Mouse (Mus musculus) neural tube, embryonic 12.5 days (tissue): ENCODE data around the gene Ptpru. TPM values are rescaled to one million over a fixed set of nuclear protein-coding genes. Genes with fewer than 3 reads are reported as not detected.

Experiments used
- ATAC-seq: fragments of 200-750 bp; cut with Nextera tagmentation; 2 replicates; pipeline ENCODE4 v1.8.0; 2017; ENCODE audit warnings: low read depth, mild to moderate bottlenecking, moderate TSS enrichment, moderate library complexity; ENCODE audit not compliant: low FRiP score
- H3K27ac ChIP-seq: fragments of 300-500 bp; sonication (generic); 2 replicates; pipeline ENCODE4 v1.5.1; 2016
- H3K27me3 ChIP-seq: fragments of 300-500 bp; sonication (generic); replicated peaks from 2 replicates; pipeline ENCODE4 v1.6.1; 2016; ENCODE audit warnings: mild to moderate bottlenecking
- H3K36me3 ChIP-seq: fragments of 300-500 bp; sonication (generic); 2 replicates; pipeline ENCODE4 v1.6.1; 2016; ENCODE audit warnings: mild to moderate bottlenecking
- H3K4me1 ChIP-seq: fragments of 300-500 bp; sonication (generic); 2 replicates; pipeline ENCODE4 v1.6.1; 2016
- H3K4me2 ChIP-seq: fragments of 300-500 bp; sonication (generic); replicated peaks from 2 replicates; pipeline ENCODE4 v1.6.1; 2016; ENCODE audit warnings: mild to moderate bottlenecking
- H3K4me3 ChIP-seq: fragments of 300-500 bp; sonication (generic); 2 replicates; pipeline ENCODE4 v1.5.1; 2016
- H3K9ac ChIP-seq: fragments of 300-500 bp; sonication (generic); 2 replicates; pipeline ENCODE4 v1.6.1; 2016; ENCODE audit warnings: mild to moderate bottlenecking
- H3K9me3 ChIP-seq: fragments of 300-500 bp; sonication (generic); 2 replicates; pipeline ENCODE4 v1.6.1; 2016; ENCODE audit warnings: mild to moderate bottlenecking
- WGBS: fragments of 180-500 bp; shearing (Covaris S2); methylation state at CpG from one replicate; pipeline ENCODE4 v1.1.7; 2016; 5-methylcytosine and 5-hydroxymethylcytosine counted together
- polyA plus RNA-seq: library from polyadenylated mRNA; unstranded; fragments of >200 nt; fragmentation: Nextera tagmentation; extraction: Ambion mirVana; gene quantifications from 2 replicates; pipeline ENCODE4 v1.2.1, GENCODE M21; 2016

Ptpru gene
- 8.7 and 9.6 TPM in 2 replicates for polyA plus RNA-seq

DNA sequence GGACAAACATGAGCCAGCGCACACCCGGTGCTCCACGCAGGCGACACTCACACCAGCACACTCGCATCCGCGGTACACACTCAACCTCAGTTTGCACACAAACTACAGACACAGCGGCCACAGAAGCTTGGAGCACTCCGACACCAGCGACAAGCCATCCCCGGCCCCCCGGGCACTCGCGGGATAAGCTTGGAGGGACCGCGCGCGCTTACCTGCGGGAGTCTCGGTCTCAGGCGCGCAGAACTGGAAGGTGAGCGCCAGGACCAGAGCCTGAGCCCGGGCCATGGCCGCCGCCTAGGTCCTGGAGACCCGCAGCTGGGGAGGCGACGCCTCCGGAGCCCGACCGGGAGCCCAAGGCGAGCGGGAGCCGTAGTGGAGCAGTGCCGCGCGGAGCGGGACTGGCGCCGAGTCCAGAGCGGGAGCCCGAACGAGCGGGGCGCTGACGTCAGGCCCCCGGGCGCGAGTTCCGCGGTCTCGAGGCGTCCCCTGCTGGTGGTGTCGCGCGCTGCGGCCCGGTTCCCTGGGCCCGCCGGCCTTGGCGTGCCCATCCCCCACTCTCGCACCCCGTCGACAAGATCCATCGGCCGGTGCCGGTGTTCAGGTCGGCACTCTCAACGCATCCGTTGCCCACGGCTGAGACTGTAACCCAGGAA lies at the start of gene Ptpru:
Gene Ptpru (minus strand): TSS at position 417 of the 653 bp plus-strand sequence.
- under 1% methylated on average over 72 of the region's 72 CpGs for WGBS
- Histone ChIP-seq H3K27me3 (peaks cover 40% of the 10 kb centered on the region), H3K4me2 (peak within 1 kb of the TSS; percentile 98), H3K4me3 (peak within 1 kb of the TSS; percentile 58), H3K9ac (peak within 1 kb of the TSS; percentile 70), H3K9me3 (no peaks in the 10 kb centered on the region), H3K36me3 (no peaks in the 10 kb centered on the region), H3K27ac (no peak within 1 kb of the TSS), H3K4me1 (peaks cover 27% of the 10 kb centered on the region)
- ATAC-seq: peak; percentile 62; the same call in 1 of the 2 replicates

DNA sequence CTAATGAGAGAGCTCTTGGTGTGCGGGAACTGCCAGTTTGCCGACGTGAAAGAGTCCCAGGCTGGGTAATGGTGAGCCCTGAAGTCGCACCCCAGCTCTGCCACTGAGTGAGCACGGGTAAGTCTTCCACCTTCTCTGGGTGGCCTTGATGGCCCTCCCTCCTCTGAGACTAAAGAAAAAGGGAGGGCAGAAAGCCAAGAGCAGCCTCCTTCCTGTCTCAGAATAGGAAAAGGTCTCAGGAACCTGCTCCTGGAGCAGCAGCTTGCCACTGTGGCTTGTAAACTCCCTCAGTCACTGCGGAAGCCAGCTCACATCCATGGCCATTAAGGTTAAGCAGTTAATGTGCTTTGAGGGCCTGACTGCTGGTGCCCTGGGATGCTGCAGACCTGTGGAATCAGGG lies 47.3 kb upstream of the Ptpru start:
- Histone ChIP-seq H3K4me3 (no peak overlapping the region), H3K9ac (no peak overlapping the region), H3K4me1 (peaks cover 7% of the 10 kb centered on the region; the same call in 1 of the 2 replicates), H3K27me3 (no peaks in the 10 kb centered on the region), H3K36me3 (peaks cover 18% of the 10 kb centered on the region), H3K9me3 (no peaks in the 10 kb centered on the region), H3K27ac (no peak overlapping the region), H3K4me2 (no peak overlapping the region)
- ATAC-seq: no peak
- WGBS: 88% methylated on average over 6 of the region's 6 CpGs

DNA sequence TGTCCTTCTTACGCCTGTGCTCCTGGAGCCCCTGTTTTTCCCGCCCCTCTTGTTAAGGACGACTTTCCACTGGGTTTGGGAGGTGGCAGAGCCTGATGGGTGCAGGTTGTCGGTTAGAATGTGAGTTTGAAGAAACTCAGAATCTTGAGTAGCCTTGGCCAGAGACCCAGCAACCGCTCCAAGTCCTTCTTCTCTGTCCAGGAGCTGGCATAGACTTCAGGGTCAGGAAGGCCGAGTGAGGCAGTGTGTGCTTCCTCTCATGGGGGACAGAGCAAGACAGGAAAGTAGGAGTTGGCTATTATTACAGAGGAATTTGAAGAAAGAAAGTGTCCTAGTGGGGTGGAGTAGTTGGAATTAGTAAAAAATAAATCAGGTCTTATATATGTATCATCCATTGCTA lies 45.5 kb upstream of the Ptpru start:
- no peak overlapping the region for H3K27ac ChIP-seq
- H3K9ac ChIP-seq: no peak overlapping the region
- no peak for ATAC-seq

DNA sequence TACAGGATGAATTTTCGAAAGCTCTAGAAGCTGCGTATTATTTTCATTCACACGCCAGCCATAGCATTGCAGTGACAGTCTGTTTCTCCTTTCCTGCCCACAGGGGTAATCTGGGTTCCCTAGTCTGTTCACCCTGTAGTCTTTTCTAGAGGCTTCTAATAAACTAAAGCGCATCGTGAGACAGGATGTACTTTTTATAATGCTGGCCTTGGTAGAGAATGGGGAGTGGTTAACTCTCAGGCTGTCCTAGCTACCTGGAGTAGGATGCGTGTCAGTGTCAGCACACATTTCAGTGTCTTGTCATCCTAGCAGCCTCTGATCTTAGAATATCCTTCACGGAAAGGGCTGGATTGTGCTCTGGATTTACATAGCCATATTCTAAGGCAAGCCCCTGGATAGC lies 43.2 kb upstream of the Ptpru start:
- Histone ChIP-seq H3K9me3 (no peaks in the 10 kb centered on the region), H3K27ac (no peak overlapping the region), H3K4me3 (no peak overlapping the region), H3K9ac (no peak overlapping the region), H3K36me3 (peaks cover 12% of the 10 kb centered on the region), H3K27me3 (no peaks in the 10 kb centered on the region), H3K4me1 (peaks cover 22% of the 10 kb centered on the region), H3K4me2 (no peak overlapping the region)
- WGBS: 92% methylated on average over 7 of the region's 7 CpGs
- ATAC-seq: no peak

More for the DNA sequence above, 45.5 kb upstream of the Ptpru start:
- Histone ChIP-seq H3K4me3 (no peak overlapping the region), H3K4me1 (peaks cover 10% of the 10 kb centered on the region; the same call in 1 of the 2 replicates), H3K4me2 (no peak overlapping the region), H3K27me3 (no peaks in the 10 kb centered on the region), H3K36me3 (peaks cover 18% of the 10 kb centered on the region), H3K9me3 (no peaks in the 10 kb centered on the region)
- 73% methylated on average over 6 of the region's 6 CpGs for WGBS

DNA sequence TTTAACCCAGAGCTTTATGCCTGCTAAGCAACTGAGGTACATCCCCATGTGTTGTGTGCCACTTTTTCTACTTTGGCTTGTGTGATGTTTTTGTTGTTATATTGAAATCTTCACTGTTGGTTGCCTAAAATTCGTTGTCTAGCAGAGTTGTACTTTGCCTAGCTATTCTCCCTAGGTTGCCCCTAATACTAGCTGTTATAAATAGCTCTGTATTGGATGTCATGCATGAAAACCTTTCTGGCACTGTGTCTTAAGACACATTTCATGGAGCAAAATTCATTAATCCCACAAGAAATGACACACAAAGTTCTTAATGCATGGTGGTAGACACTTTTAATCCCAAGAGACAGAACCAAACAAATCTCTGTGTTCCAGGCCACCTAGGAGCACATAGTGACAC lies 41.6 kb upstream of the Ptpru start:
- Histone ChIP-seq H3K36me3 (no peaks in the 10 kb centered on the region), H3K4me2 (no peak overlapping the region), H3K4me1 (peaks cover 38% of the 10 kb centered on the region), H3K27me3 (no peaks in the 10 kb centered on the region), H3K27ac (no peak overlapping the region), H3K9ac (no peak overlapping the region), H3K9me3 (no peaks in the 10 kb centered on the region), H3K4me3 (no peak overlapping the region)
- 95% methylated on average over 1 of the region's 1 CpGs for WGBS
- ATAC-seq: no peak

DNA sequence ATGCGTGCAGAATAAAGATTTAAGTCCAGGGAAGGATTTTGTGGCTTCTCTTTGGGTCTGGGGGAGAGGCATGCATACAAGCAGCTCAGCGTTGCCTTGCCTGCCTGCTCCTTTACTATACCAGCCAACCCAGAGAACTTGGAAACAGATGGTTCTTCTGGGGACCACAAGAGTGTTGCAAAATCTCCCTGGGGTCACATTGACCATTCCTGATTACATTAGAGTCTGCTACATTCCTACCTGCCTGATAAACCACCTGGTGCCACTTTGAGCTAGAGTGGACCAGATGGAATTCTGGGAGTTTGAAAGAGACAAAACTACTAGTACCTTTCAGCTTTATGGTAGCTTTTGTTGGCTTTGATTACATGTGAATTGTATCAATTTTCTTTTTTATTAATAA lies 38.7 kb upstream of the Ptpru start:
- WGBS: 71% methylated on average over 2 of the region's 2 CpGs
- Histone ChIP-seq H3K9ac (no peak overlapping the region), H3K27me3 (no peaks in the 10 kb centered on the region), H3K27ac (no peak overlapping the region), H3K4me3 (no peak overlapping the region), H3K9me3 (no peaks in the 10 kb centered on the region), H3K4me2 (peak overlapping the region; percentile 38; the same call in 1 of the 2 replicates), H3K4me1 (peaks cover 45% of the 10 kb centered on the region), H3K36me3 (no peaks in the 10 kb centered on the region)
- ATAC-seq: no peak

DNA sequence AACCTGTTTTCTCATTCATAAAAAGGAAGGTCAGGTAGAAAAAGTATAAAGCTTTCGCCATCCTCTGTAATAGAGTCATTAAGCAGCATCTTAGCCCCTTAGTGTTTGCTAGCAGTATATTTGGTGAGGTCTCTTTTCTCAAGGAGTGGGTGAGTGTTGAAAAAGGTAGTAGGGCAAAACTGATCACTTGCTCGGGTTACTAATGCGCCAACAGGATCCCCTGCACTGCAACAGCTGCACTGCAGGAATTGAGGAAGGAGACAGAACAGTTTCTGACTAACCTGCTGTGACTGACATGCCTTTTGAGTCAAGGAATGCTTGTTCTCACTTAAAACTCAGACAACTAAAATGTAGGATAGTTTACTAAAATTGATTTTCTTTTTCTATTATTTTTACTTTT lies 37.2 kb upstream of the Ptpru start:
- peak overlapping the region; percentile 96 for H3K4me3 ChIP-seq
- H3K4me1 ChIP-seq: peaks cover 39% of the 10 kb centered on the region
- H3K9ac ChIP-seq: peak overlapping the region; percentile 99; the same call in 1 of the 2 replicates
- no peaks in the 10 kb centered on the region for H3K36me3 ChIP-seq
- no peaks in the 10 kb centered on the region for H3K9me3 ChIP-seq
- ATAC-seq: no peak
- 53% methylated on average over 3 of the region's 3 CpGs for WGBS
- H3K27me3 ChIP-seq: no peaks in the 10 kb centered on the region
- peak overlapping the region; percentile 86 for H3K4me2 ChIP-seq
- H3K27ac ChIP-seq: no peak overlapping the region

DNA sequence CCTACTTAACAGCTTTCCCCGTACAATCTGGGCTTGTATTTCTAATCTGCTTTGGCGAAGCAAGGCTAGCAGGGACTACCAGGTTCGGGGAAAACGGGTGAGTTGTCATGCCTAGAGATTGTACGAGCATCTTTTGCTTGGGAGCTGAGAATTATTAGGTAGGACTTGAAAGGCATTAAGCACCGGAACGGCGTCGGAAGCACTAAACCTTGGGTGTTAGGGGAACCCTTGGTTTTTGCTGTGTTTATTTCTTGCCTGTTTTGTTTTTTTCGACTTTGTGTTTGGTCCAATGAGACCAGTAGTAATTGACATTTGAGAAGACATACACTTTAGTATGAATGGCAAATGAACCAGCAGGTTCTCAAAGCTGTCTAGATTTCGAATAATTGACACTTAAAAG lies 36.5 kb upstream of the Ptpru start:
- 4% methylated on average over 11 of the region's 11 CpGs for WGBS
- no peaks in the 10 kb centered on the region for H3K9me3 ChIP-seq
- H3K9ac ChIP-seq: peak overlapping the region; percentile 99
- ATAC-seq: no peak
- peak overlapping the region; percentile 96 for H3K4me3 ChIP-seq
- H3K4me1 ChIP-seq: peaks cover 39% of the 10 kb centered on the region
- peak overlapping the region; percentile 86 for H3K4me2 ChIP-seq
- no peaks in the 10 kb centered on the region for H3K36me3 ChIP-seq
- no peak overlapping the region for H3K27ac ChIP-seq
- no peaks in the 10 kb centered on the region for H3K27me3 ChIP-seq

DNA sequence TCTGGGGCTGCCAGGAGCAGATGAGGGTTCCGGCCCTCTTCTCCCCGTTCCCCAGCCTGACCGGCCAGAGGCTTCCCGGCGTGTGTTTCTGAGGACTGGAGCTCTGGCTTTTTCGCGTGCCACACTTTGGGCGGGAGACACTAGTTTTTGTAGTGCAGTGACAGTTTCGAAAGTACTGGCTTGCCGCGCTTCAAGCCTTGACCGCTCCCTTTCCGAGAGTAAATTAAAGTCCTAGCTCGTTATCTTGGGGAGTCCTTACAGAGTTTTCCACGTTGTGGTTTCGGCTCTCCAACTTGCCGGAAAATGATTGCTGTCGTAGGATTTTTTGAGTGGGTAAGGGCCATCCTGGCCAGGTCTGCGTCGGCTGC lies 36.1 kb upstream of the Ptpru start:
- H3K27ac ChIP-seq: peak overlapping the region; percentile 97
- no peaks in the 10 kb centered on the region for H3K9me3 ChIP-seq
- peaks cover 36% of the 10 kb centered on the region for H3K4me1 ChIP-seq
- ATAC-seq: no peak
- peak overlapping the region; percentile 99 for H3K9ac ChIP-seq
- H3K36me3 ChIP-seq: no peaks in the 10 kb centered on the region
- H3K4me3 ChIP-seq: peak overlapping the region; percentile 96
- peak overlapping the region; percentile 86 for H3K4me2 ChIP-seq
- WGBS: 0% methylated on average over 20 of the region's 20 CpGs
- H3K27me3 ChIP-seq: no peaks in the 10 kb centered on the region

DNA sequence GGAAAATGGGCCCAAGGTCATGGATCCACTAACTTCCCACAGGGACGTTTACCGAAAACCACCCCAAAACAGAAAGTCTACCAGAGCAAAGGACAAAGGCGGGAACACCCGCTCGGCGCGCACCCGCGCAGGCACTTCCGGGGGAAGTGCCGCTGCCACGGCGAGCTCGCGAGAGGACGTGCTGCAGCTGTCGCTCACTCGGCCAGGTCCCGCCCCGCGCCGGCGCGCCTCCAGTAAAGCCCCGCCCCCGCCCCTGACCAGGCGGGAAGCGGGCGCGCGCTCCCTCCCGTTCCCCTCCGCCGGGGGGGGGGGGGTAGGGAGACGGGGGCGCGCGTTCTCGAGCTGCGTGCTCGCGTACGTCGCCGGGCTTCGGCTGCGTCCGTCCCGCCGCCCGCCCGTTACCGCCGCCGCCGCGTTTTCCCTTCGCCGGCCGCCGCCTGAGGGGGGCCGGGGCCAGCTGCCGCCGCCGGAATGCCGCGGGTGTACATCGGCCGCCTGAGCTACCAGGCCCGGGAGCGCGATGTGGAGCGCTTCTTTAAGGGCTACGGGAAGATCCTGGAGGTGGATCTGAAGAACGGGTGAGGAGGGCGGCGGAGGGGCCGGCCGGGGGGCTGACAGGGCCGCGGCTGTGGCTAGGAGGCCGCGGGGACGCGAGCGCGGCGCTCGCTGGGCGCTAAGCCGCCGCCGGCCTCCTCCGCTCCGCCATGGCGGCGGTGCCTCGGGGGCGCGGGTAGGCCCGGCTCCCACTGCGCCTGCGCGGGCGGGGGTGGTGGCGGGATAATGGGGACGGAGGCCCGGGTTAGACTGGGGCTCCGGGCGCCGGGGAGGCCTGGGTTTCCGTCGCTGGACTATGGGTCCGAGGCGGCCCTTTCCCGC lies 35.4 kb upstream of the Ptpru start, which contains the start of gene Srsf4:
Gene Srsf4 (plus strand): TSS at position 325 of the 876 bp plus-strand sequence.
- peak; percentile 95 for ATAC-seq
- peak within 1 kb of the TSS; percentile 86 for H3K4me2 ChIP-seq
- peak within 1 kb of the TSS; percentile 99 for H3K9ac ChIP-seq
- peaks cover 36% of the 10 kb centered on the region for H3K4me1 ChIP-seq
- H3K27ac ChIP-seq: peak within 1 kb of the TSS; percentile 97
- H3K36me3 ChIP-seq: no peaks in the 10 kb centered on the region
- H3K9me3 ChIP-seq: no peaks in the 10 kb centered on the region
- H3K27me3 ChIP-seq: no peaks in the 10 kb centered on the region
- peak within 1 kb of the TSS; percentile 96 for H3K4me3 ChIP-seq
- under 1% methylated on average over 114 of the region's 116 CpGs for WGBS

DNA sequence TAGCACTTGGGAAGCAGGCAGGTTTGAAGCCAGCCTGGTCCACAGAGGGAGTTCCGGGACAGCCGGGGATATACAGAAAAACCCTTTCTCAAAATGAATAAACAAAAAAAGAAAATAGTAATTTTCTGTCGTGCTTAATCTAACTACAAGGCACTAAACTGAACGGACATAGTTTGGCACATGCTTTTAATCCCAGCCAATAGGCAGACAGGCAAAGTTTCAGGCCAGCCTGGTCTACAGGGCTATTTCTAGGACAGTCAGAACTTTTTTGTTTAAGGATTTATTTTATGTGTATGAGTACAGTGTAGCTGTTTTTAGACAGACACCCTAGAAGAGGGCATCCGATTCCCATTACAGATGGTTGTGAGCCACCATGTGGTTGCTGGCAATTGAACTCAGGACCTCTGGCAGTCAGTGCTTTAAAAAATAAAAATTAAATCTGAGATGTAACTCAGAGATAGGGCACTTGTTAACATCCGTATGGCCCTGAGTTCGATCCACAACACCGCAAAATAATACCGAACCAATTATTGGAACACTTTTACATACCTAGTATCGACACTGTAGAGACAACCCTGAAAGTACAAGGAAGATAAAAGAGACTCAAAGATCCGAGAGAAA lies 34.7 kb upstream of the Ptpru start:
- peak; percentile 34 for ATAC-seq
- H3K4me1 ChIP-seq: peaks cover 34% of the 10 kb centered on the region
- H3K9ac ChIP-seq: peak overlapping the region; percentile 65
- H3K27me3 ChIP-seq: no peaks in the 10 kb centered on the region
- H3K27ac ChIP-seq: 0 out of 2 replicates have a peak overlapping the region, but pooled peaks have one; percentile 42
- no peaks in the 10 kb centered on the region for H3K9me3 ChIP-seq
- WGBS: 14% methylated on average over 11 of the region's 11 CpGs
- peak overlapping the region; percentile 96 for H3K4me3 ChIP-seq
- 0 out of 2 replicates have a peak, but pooled peaks cover 2% of the 10 kb centered on the region for H3K36me3 ChIP-seq
- peak overlapping the region; percentile 86 for H3K4me2 ChIP-seq

DNA sequence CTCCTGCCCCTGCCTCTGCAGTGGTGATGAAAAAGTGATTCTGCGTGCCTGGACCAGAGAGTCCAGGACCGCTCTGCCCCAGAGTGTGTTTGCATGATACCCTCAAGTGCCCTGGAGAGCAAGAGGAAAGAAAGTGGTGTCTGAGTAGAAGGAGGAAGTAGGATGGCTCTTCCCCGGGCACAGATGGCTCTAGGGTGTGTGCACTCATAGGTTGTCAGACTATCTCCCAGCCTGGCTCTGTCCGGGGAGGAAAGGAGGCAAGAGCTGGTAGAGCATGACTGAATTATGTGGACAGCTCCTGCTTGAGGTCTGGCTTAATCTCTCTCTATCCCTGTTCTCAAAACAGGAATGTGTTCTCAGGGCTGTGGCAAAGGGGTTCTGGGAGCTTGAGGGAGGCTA lies 23.3 kb upstream of the Ptpru start:
- H3K27me3 ChIP-seq: no peaks in the 10 kb centered on the region
- H3K36me3 ChIP-seq: peaks cover 14% of the 10 kb centered on the region
- no peak overlapping the region for H3K27ac ChIP-seq
- no peaks in the 10 kb centered on the region for H3K4me1 ChIP-seq
- H3K4me2 ChIP-seq: no peak overlapping the region
- no peak for ATAC-seq
- H3K4me3 ChIP-seq: no peak overlapping the region
- H3K9me3 ChIP-seq: no peaks in the 10 kb centered on the region
- WGBS: 86% methylated on average over 4 of the region's 4 CpGs
- H3K9ac ChIP-seq: no peak overlapping the region
